Mouse (Mus musculus): ENCODE results near the gene Flot2.
A peak's percentile ranks its signal among the peaks of the same experiment; 100 is the strongest.

Flot2 gene

DNA sequence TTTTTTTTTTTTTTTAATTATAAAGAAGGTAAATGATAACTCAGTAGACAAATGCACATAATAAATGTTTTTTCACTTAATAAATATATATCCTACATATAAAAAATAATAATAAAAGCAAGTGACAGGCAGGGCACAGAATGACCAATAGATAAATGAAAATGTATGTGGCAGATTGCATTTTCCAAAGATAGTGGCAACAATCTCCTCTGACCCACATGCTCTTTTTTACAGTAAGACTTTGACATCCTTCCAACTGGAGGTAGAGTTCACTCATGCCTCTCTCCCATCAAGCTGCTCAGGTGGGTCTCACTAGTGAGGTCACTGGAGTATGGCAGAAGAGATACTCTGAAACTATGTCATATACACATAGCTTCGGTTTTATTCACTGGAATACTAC, 24.8 kb downstream of the Flot2 start:
- no peak for DNase-seq (ENCODE audit: low spot score)

DNA sequence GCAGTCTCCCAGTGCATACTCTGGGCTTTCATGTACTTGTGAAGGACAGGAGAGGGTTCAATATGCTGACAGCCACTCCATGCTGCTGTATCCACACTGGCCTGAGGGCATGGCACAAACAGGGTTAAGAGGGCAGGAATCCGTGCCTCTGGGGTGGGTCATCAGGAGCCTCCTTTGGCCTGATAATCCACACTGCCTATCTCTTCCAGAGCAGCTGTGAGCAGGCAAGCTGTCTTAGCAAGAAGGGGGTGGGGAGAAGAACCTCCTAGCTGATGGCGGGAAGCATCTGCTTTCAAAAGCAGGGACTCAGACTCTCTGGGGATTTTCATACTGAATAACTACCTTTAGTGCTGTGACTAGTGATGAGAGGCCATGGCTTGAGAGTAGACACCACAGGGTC, 28.2 kb downstream of the Flot2 start:
- peak; percentile 84 for DNase-seq (ENCODE audit: low spot score)

GRCm38 (mm10) chr11:78066641-78067040, 28.9 kb downstream of the Flot2 start:
- no peak for DNase-seq (ENCODE audit: low spot score)

DNA sequence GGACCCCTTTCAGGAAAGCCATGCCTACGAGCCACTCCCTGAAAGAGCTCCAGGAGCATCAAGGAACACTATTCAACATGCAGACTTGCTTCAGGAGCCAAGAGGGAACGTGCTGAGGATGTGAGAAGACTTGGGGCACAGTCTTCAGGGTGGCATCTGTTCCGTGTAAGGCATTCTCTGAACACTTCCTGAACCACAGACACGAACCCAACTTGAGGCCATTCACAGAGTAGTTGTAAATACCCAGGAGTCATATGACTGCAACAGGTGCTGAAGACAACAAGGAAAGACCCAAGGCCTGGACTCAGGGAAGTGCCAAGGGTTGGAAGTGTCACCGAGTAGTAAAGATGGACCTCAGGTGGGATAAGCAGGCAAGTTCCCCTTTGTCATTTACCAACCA, 29.8 kb downstream of the Flot2 start:
- no peak for DNase-seq (ENCODE audit: low spot score)

- no peak for DNase-seq (ENCODE audit: low spot score)
These were observed 31.4 kb downstream of the Flot2 start for GRCm38 (mm10) chr11:78069130-78069529.

- peak; percentile 90 for DNase-seq (ENCODE audit: low spot score)
These were observed 31.9 kb downstream of the Flot2 start for GRCm38 (mm10) chr11:78069646-78070045.

DNA sequence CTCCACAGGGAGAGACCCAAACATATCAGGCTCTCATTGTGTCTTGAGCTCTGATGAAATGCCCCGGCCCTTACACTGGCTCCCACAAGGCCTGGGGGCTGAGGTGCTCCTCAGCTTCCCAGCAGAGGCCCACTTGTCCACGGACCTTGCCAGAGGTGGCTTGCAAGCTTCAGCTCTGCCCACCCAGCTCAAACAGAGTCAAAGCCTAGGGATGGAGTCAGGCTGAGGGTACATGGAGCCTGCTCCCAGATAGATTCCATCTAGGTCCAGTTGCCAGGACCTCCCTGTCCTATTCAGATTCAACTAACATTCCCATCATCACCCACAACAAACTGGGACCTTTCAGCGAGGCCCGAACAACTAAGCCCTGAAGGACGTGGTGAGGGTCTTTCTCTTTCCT, 34.2 kb downstream of the Flot2 start:
- no peak for DNase-seq (ENCODE audit: low spot score)

- DNase-seq (ENCODE audit: low spot score), result peak; percentile 92
These were observed 34.8 kb downstream of the Flot2 start for GRCm38 (mm10) chr11:78072425-78073130.

DNA sequence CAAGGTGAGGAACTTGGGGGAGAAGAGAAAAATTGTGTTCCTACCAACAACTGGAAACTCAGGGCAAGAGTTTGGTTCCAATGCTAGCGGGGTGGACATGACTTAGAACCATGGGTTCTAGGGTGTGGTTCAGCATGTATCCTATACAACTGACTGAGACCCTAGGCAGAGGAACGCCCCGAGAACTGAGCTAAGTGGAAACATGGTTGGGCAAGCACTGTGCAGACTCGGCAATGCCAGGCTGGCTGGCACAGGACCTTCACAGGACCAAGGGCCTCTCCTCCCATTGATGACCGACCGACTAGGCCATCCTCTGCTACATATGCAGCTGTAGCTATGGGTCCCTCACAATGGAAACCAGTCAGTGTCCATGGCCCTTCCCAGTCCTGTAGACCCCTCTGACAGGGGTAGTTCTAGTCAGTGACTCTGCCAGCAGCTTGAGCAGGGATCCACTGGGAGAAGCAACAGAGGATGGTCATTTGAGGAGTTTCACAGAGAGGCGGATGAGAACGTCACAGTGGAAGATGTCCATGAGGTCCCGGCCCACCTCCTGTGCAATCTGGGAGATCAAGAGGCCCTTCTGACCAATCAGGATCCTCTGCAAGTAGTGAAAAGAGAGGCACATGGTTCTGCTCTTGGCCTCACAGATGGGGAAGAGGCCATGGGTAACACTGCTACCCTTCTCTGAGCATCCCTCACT, 36.0 kb downstream of the Flot2 start:
- peak; percentile 92 for DNase-seq (ENCODE audit: low spot score)

DNA sequence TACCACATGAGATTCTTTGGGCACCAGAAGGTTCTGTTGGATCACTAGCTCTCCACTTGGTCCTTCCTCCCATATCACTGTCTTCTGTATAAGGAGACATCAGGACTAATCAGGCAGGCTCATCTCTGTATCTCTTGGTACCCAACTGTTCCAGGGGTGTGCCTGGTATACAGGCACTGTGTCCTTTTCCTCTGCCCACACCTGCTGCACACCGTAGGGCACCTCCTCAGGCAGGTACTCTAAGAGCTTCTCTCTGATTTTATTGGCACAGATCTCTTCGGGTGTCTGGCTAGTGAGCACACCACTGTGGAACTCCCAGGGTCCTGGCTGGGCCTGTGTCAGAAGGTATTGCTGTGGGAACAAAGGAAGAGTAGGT, 36.5 kb downstream of the Flot2 start:
- DNase-seq (ENCODE audit: low spot score), result no peak

DNA sequence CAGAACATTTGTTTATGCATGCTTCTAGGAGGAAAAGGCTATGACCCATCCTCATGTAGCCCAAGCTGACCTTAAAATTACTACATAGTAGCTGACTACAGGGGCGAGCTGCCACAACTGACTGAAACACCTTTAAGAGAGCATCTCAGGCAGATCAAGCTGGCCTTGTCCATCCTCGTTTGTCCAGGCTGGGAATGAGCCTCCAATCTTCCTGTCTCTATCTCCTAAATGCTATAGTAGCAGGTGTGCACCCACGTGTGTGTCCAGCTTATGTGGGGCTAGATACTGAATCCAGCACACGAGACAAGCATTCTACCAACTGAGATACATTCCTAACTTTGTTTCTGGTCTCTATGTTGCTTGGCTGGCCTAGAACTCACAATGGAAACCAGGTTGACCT, 36.9 kb downstream of the Flot2 start:
- DNase-seq (ENCODE audit: low spot score), result no peak

DNA sequence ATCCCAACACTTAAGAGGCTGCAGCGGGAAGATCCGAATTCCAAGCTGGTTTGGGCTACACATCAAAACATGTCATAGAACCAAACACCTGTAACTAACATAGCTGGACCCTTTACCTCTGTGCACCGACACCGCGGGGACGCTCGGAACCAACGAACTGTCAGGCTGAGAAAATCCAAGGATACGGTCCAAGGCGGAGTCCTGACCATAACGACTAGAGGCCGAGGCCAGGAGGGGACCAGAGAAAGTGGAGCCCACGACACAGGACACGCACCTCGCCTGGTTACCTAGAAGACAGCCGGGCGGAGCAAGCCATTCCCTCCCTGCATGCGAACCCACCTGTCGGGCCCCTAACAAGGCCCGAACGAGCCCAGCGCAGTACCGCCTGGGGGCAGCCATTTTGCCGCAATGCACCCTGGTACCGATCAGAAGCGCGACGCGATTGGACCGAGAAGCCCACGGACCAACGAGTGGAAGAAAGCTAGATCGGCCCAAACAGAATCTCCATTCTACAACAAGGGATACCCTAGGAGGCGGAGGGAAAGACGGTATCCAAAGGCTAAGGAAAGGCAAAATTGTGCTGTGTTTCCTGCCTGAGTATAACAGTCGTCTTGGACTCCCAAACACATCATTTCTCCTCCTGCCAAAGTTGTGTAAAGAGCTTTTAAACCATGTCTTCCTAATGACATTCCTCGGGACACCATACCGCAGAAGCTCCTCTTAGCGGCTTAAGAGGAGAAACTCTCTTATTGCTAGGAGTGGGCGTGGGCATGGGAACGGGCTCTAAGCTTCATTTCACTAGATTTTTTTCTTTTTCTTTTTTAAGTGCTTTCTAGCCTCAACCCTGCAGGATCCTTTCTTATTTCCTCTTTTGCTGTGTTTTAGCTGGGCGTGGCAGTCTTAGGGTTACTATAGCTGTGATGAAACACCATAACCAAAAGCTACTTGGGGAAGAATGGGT, 42.5 kb downstream of the Flot2 start, which contains the start of gene Eral1:
Eral1 (minus strand) TSS at position 423 of the 961 bp plus-strand sequence.
- DNase-seq (ENCODE audit: low spot score), result peak; percentile 84

DNA sequence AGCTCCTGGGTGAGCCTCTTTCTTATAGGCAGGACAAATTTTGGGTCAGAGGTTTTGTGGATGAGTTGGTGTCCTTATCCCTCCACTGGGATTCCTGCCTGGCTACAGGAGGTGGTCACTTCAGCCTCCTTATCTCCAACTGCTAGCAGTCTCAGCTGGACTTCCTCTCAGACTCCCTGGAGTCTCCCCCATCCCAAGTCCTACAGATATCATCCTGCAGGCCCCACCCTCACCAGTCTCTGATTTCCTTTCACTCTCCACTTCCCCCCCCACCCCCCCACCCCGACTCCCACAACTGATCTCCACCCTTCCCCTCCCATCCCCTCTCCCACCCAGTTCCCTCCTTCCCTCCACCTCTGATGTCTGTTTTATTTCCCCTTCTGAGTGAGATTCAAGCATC, 45.9 kb downstream of the Flot2 start:
- no peak for DNase-seq (ENCODE audit: low spot score)

GRCm38 (mm10) chr11:78086925-78087479, 49.3 kb downstream of the Flot2 start:
- DNase-seq (ENCODE audit: low spot score), result no peak

GRCm38 (mm10) chr11:78087756-78088281, 50.1 kb downstream of the Flot2 start:
- DNase-seq (ENCODE audit: low spot score), result no peak

DNA sequence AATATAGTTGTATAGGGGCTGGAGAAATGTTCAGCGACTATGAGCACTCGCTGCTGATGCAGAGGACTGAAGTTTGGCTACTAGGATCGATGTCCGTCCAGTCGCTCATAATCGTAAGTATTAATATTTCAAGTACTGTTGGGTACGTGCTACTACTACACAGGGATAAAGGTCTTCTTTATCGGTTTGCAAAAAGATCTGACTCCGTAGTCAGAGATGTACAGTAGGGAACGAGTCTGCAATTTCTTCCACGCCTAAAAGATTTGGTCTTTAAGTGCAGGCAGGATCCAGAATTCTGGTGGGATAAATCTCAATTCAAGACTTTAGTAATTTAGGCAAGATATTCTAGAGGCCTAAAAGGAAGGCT, 56.4 kb downstream of the Flot2 start:
- DNase-seq (ENCODE audit: low spot score), result no peak

DNA sequence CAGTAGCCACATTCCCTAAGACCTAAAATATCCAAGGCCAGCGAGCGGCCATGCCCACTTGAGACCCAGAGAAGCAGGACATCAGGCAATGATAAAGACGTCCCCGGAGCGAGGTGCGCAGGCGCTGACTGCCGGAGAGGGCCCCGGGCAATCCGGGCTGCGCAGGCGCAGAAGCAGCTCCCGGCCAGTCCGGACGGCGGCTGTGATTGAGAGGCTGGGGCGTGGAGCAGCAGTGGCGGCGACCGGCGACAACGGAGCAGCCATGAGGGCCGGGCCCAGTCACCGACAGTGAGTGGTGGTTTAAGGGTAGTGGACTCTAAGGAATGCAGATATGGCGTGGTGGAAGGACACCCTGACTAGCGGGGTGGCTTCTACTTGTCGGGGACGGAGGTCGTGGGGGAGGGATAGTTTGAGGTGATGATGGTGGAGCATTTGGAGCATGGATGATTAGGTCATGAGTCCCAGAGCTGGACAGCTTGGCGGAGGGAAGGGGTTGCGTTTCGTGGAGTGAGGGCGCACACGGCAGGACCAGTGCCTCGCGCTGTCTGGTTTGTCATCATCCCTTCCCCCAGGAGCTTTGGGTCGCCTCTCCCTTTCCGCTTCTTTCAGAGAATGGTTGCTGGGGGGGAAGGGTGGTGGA, 56.9 kb downstream of the Flot2 start, which contains the start of gene Fam222b:
Fam222b (plus strand) TSS at position 157 of the 640 bp plus-strand sequence.
- DNase-seq (ENCODE audit: low spot score), result peak; percentile 82

- DNase-seq (ENCODE audit: low spot score), result no peak
These were observed 57.4 kb downstream of the Flot2 start for GRCm38 (mm10) chr11:78095144-78095516.

- no peak for DNase-seq (ENCODE audit: low spot score)
These were observed 59.3 kb downstream of the Flot2 start for GRCm38 (mm10) chr11:78097077-78097476.

- no peak for DNase-seq (ENCODE audit: low spot score)
These were observed 63.0 kb downstream of the Flot2 start for GRCm38 (mm10) chr11:78100746-78101145.

DNA sequence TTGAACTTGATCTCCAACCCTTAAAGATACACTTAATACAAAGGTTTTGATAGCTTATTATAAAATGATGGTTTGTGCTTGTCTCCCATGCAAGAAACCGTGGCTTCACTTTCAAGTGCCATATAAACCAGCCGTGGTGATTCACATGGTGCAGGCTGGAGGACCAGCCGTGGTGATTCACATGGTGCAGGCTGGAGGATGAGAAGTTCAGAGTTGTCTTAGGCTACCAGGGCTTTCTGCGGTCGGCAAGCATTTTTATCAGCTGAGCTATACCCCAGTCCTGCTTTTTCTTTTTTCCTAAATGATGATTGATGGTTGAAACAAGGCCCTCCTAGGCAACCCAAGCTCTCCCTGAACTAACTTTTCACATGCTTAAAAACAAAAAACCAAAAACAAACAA, 64.4 kb downstream of the Flot2 start:
- DNase-seq (ENCODE audit: low spot score), result no peak
